29 mouse cellular contexts compared by ENCODE assay signal in genomic region chr14:45418553-45418952, GRCm38 (mm10). TPM values are rescaled to one million over a fixed set of nuclear protein-coding genes. Genes with fewer than 3 reads are reported as not detected.
DNase-seq lines count a peak whose midpoint lies in the region; ATAC-seq and TF ChIP-seq lines count a peak whose summit lies in the region.
"Had no signal": no experiment of that assay in that cellular context is flagged by ENCODE, and none has a peak within 500 bp of the region (broad histone marks: within the 10 kb centered on the region; RNA-seq: fewer than 3 reads in every experiment).

No protein-coding gene starts in this region.

- WGBS in liver, adult 2 months: 22% methylated on average over 3 of the region's 3 CpGs
- 44% methylated on average over 3 of the region's 3 CpGs for WGBS in lung, embryonic 16.5 days
- WGBS in liver, postnatal 0 days (ENCODE audit: insufficient replicate concordance): 50% methylated on average over 3 of the region's 3 CpGs

- no peaks in the 10 kb centered on the region for H3K36me3 ChIP-seq in liver, adult 2 months (ENCODE audit: control insufficient read depth, insufficient read depth, low read length)
- H3K36me3 ChIP-seq in lung, embryonic 16.5 days (ENCODE audit: control insufficient read depth, insufficient read depth, low read length): no peaks in the 10 kb centered on the region
- H3K36me3 ChIP-seq in liver, postnatal 0 days (replicated peaks; ENCODE audit: insufficient read depth, low read length): no peaks in the 10 kb centered on the region
- H3K36me3 ChIP-seq: embryonic facial prominence, embryonic 10.5 days; embryonic facial prominence, embryonic 13.5 days; forebrain, embryonic 12.5 days; forebrain, embryonic 15.5 days; G1E; heart, embryonic 15.5 days; hindbrain, embryonic 10.5 days; hindbrain, embryonic 13.5 days had no signal

- no peak overlapping the region for H3K9ac ChIP-seq in liver, adult 2 months (ENCODE audit: low read depth, low read length)
- H3K9ac ChIP-seq in lung, embryonic 16.5 days (ENCODE audit: low read length): no peak overlapping the region
- H3K9ac ChIP-seq in liver, postnatal 0 days (replicated peaks): no peak overlapping the region
- H3K9ac ChIP-seq: embryonic facial prominence, embryonic 13.5 days; forebrain, embryonic 12.5 days; forebrain, embryonic 15.5 days; heart, embryonic 15.5 days; hindbrain, embryonic 13.5 days had no signal

- TF ChIP-seq CTCF in liver, adult 2 months (IDR thresholded peaks at IDR 0.05; ENCODE audit: low read depth, low read length): no peak
- TF ChIP-seq CTCF in liver, postnatal 0 days (IDR thresholded peaks at IDR 0.05; ENCODE audit: low read depth): no peak

- H3K9me3 ChIP-seq in lung, embryonic 16.5 days (ENCODE audit: control insufficient read depth, low read length): no peaks in the 10 kb centered on the region
- no peaks in the 10 kb centered on the region for H3K9me3 ChIP-seq in liver, postnatal 0 days (ENCODE audit: low read length)
- H3K9me3 ChIP-seq: embryonic facial prominence, embryonic 10.5 days; embryonic facial prominence, embryonic 13.5 days; forebrain, embryonic 12.5 days; forebrain, embryonic 15.5 days; G1E; heart, embryonic 15.5 days; hindbrain, embryonic 10.5 days; hindbrain, embryonic 13.5 days had no signal

- peaks cover 13% of the 10 kb centered on the region for H3K4me1 ChIP-seq in liver, adult 2 months (ENCODE audit: control insufficient read depth, insufficient read depth, low read length)
- no peaks in the 10 kb centered on the region for H3K4me1 ChIP-seq in lung, embryonic 16.5 days (replicated peaks; ENCODE audit: control insufficient read depth, insufficient read depth, low read length)
- H3K4me1 ChIP-seq in liver, postnatal 0 days (ENCODE audit: insufficient read depth): no peaks in the 10 kb centered on the region; the same call in 1 of the 2 replicates
- H3K4me1 ChIP-seq: embryonic facial prominence, embryonic 10.5 days; embryonic facial prominence, embryonic 13.5 days; forebrain, embryonic 12.5 days; forebrain, embryonic 15.5 days; heart, embryonic 15.5 days; hindbrain, embryonic 10.5 days; hindbrain, embryonic 13.5 days had no signal

- no peak for TF ChIP-seq POLR2A in liver, adult 2 months (IDR thresholded peaks at IDR 0.05; ENCODE audit: extremely low read depth, insufficient read depth, low read length)

- DNase-seq in liver, adult 2 months (ENCODE audit: extremely low read depth, low read depth, low spot score): peak; percentile 99
- no peak for DNase-seq in liver
- DNase-seq in lung, postnatal 36 days: no peak
- no peak for DNase-seq in liver, postnatal 0 days
- no peak for DNase-seq in left cerebral cortex, adult 11 months (ENCODE audit: low spot score)
- DNase-seq: adrenal gland, adult 2 months; adrenal gland, postnatal 14 days; B cell, adult 2 months; cerebellum, adult 11-12 months; cerebellum, adult 8-10 months; cerebellum, postnatal 10 days; cerebellum, postnatal 36 days; embryo, embryonic 11 days; gastrocnemius, postnatal 10 days; heart, postnatal 10 days; heart, postnatal 36 days had no signal

- no peaks in the 10 kb centered on the region for H3K79me2 ChIP-seq in liver, adult 2 months (ENCODE audit: control insufficient read depth, insufficient read depth, low read length)

- H3K4me2 ChIP-seq in lung, embryonic 16.5 days (ENCODE audit: low read depth, low read length): no peak overlapping the region
- no peak overlapping the region for H3K4me2 ChIP-seq in liver, postnatal 0 days (ENCODE audit: low read depth, low read length)
- H3K4me2 ChIP-seq: embryonic facial prominence, embryonic 13.5 days; forebrain, embryonic 12.5 days; forebrain, embryonic 15.5 days; heart, embryonic 11.5 days; heart, embryonic 15.5 days; hindbrain, embryonic 13.5 days had no signal

- peak; percentile 69; the same call in 1 of the 2 replicates for TF ChIP-seq EP300 in liver, postnatal 0 days (IDR thresholded peaks at IDR 0.05; ENCODE audit: low read depth)

- H3K4me3 ChIP-seq in liver, adult 2 months (ENCODE audit: insufficient read depth, low read depth, low read length): no peak overlapping the region
- no peak overlapping the region for H3K4me3 ChIP-seq in lung, embryonic 16.5 days (ENCODE audit: low read length)
- no peak overlapping the region for H3K4me3 ChIP-seq in liver, postnatal 0 days (ENCODE audit: low read depth, low read length)
- H3K4me3 ChIP-seq: embryonic facial prominence, embryonic 10.5 days; embryonic facial prominence, embryonic 13.5 days; erythroblast, embryonic 14.5 days; forebrain, embryonic 12.5 days; forebrain, embryonic 15.5 days; heart, embryonic 15.5 days; hindbrain, embryonic 10.5 days; hindbrain, embryonic 13.5 days had no signal

- H3K27me3 ChIP-seq in liver, adult 2 months (ENCODE audit: control insufficient read depth, insufficient read depth, low read length): no peaks in the 10 kb centered on the region
- H3K27me3 ChIP-seq in lung, embryonic 16.5 days (ENCODE audit: control insufficient read depth, insufficient read depth, low read depth, low read length): no peaks in the 10 kb centered on the region
- H3K27me3 ChIP-seq in liver, postnatal 0 days (ENCODE audit: insufficient read depth, low read length): no peaks in the 10 kb centered on the region
- H3K27me3 ChIP-seq: CH12.LX; embryonic facial prominence, embryonic 13.5 days; forebrain, embryonic 12.5 days; forebrain, embryonic 15.5 days; heart, embryonic 15.5 days; hindbrain, embryonic 13.5 days had no signal

- ATAC-seq in lung, embryonic 16.5 days (ENCODE audit: low read depth): 0 out of 2 replicates have a peak, but pooled peaks have one; percentile 21
- peak; percentile 84 for ATAC-seq in liver, postnatal 0 days
- ATAC-seq: forebrain, embryonic 15.5 days; hindbrain, embryonic 16.5 days had no signal

- peak overlapping the region; percentile 99 for H3K27ac ChIP-seq in liver, adult 2 months (replicated peaks; ENCODE audit: insufficient read depth, low read depth, low read length)
- H3K27ac ChIP-seq in lung, embryonic 16.5 days (ENCODE audit: low read length): no peak overlapping the region
- peak overlapping the region; percentile 77 for H3K27ac ChIP-seq in liver, postnatal 0 days (ENCODE audit: low read depth)
- H3K27ac ChIP-seq: embryonic facial prominence, embryonic 10.5 days; embryonic facial prominence, embryonic 13.5 days; forebrain, embryonic 12.5 days; forebrain, embryonic 15.5 days; heart, embryonic 15.5 days; hindbrain, embryonic 10.5 days; hindbrain, embryonic 13.5 days had no signal

RNA-seq across cellular contexts. Expression of gene Gnpnat1, which starts 13.8 kb away (rescaled TPM):
- total RNA-seq in liver, adult 2 months (2014; rRNA removed): 115 and 121 TPM in 2 replicates
- polyA plus RNA-seq in liver, adult 2 months (2012; rRNA removed): 23.5 and 30.6 TPM in 2 replicates
- 43.6 and 45.4 TPM in 2 replicates for polyA plus RNA-seq in lung, embryonic 16.5 days (2015; fragmentation: Nextera tagmentation; extraction: Ambion mirVana)
- 64.4 and 86.3 TPM in 2 replicates for polyA plus RNA-seq in liver, postnatal 0 days (2015; fragmentation: Nextera tagmentation; extraction: Ambion mirVana)
- polyA plus RNA-seq: erythroblast, embryonic 14.5 days had no signal
